Mouse (Mus musculus) lung, postnatal 14 days (tissue): Measurements from ENCODE around the gene Pcsk7.
A peak's percentile ranks its signal among the peaks of the same experiment; 100 is the strongest.

Experiments
- DNase-seq: peaks from one replicate; pipeline ENCODE4 v3.0.0; 2021

Gene Pcsk7

GRCm38 (mm10) chr9:45939794-45940193 lies 33.5 kb downstream of the Pcsk7 start:
- DNase-seq: no peak

- DNase-seq: no peak
Observed at GRCm38 (mm10) chr9:45941329-45941888, 35.1 kb downstream of the Pcsk7 start.

- DNase-seq: no peak
Observed at GRCm38 (mm10) chr9:45942464-45942863, 36.2 kb downstream of the Pcsk7 start.

GRCm38 (mm10) chr9:45942916-45943315 lies 36.6 kb downstream of the Pcsk7 start:
- DNase-seq: no peak

GRCm38 (mm10) chr9:45943628-45944505 lies 37.6 kb downstream of the Pcsk7 start:
- DNase-seq: no peak

- DNase-seq: no peak
Observed at GRCm38 (mm10) chr9:45944506-45945400, 38.5 kb downstream of the Pcsk7 start.

GRCm38 (mm10) chr9:45945721-45946120 lies 39.4 kb downstream of the Pcsk7 start:
- DNase-seq: no peak

- DNase-seq: no peak
Observed at GRCm38 (mm10) chr9:45946182-45946871, 40.0 kb downstream of the Pcsk7 start.

- no peak for DNase-seq
Observed at GRCm38 (mm10) chr9:45946872-45947183, 40.5 kb downstream of the Pcsk7 start.

- DNase-seq: no peak
Observed at GRCm38 (mm10) chr9:45952057-45952456, 45.8 kb downstream of the Pcsk7 start.

- no peak for DNase-seq
Observed at GRCm38 (mm10) chr9:45952890-45953289, 46.6 kb downstream of the Pcsk7 start.

GRCm38 (mm10) chr9:45953511-45954293 lies 47.4 kb downstream of the Pcsk7 start:
- peak; percentile 28 for DNase-seq

GRCm38 (mm10) chr9:45954294-45955106 lies 48.2 kb downstream of the Pcsk7 start:
- peak; percentile 51 for DNase-seq

GRCm38 (mm10) chr9:45955107-45955963 lies 49.0 kb downstream of the Pcsk7 start, which contains the start of gene Sidt2:
Gene Sidt2 (minus strand): TSS chr9:45955258.
- DNase-seq: peak; percentile 90

- no peak for DNase-seq
Observed at GRCm38 (mm10) chr9:45958023-45958670, 51.9 kb downstream of the Pcsk7 start.

GRCm38 (mm10) chr9:45958851-45959250 lies 52.6 kb downstream of the Pcsk7 start:
- no peak for DNase-seq

GRCm38 (mm10) chr9:45959661-45960060 lies 53.4 kb downstream of the Pcsk7 start:
- no peak for DNase-seq

- DNase-seq: no peak
Observed at GRCm38 (mm10) chr9:45961855-45962254, 55.6 kb downstream of the Pcsk7 start.

- DNase-seq: no peak
Observed at GRCm38 (mm10) chr9:45963577-45963976, 57.3 kb downstream of the Pcsk7 start.

GRCm38 (mm10) chr9:45976884-45977283 lies 70.6 kb downstream of the Pcsk7 start:
- peak; percentile 18 for DNase-seq
